Mouse (Mus musculus) kidney, embryonic 15.5 days (tissue): ENCODE results near the gene Csnk1e. TPM values are rescaled to one million over a fixed set of nuclear protein-coding genes. Genes with fewer than 3 reads are reported as not detected.

Experiments
- ATAC-seq: fragments of 200-750 bp; cut with Nextera tagmentation; replicated peaks from 2 replicates; pipeline ENCODE4 v1.8.0; 2017; ENCODE audit warnings: moderate TSS enrichment; ENCODE audit not compliant: low FRiP score
- H3K27ac ChIP-seq: fragments of 300-500 bp; sonication (generic); 2 replicates; pipeline ENCODE4 v1.5.1; 2015; ENCODE audit warnings: mild to moderate bottlenecking, inconsistent platforms
- H3K27me3 ChIP-seq: fragments of 300-500 bp; sonication (generic); 2 replicates; pipeline ENCODE4 v1.6.1; 2015; ENCODE audit warnings: inconsistent platforms
- H3K36me3 ChIP-seq: fragments of 300-500 bp; sonication (generic); 2 replicates; pipeline ENCODE4 v1.6.1; 2015; ENCODE audit warnings: inconsistent platforms
- H3K4me1 ChIP-seq: fragments of 300-500 bp; sonication (generic); 2 replicates; pipeline ENCODE4 v1.6.1; 2015; ENCODE audit warnings: inconsistent platforms
- H3K4me2 ChIP-seq: fragments of 300-500 bp; sonication (generic); 2 replicates; pipeline ENCODE4 v1.6.1; 2015; ENCODE audit warnings: moderate library complexity, mild to moderate bottlenecking, inconsistent platforms
- H3K4me3 ChIP-seq: fragments of 300-500 bp; sonication (generic); replicated peaks from 2 replicates; pipeline ENCODE4 v1.5.1; 2015; ENCODE audit warnings: mild to moderate bottlenecking, inconsistent platforms
- H3K9ac ChIP-seq: fragments of 300-500 bp; sonication (generic); 2 replicates; pipeline ENCODE4 v1.6.1; 2015; ENCODE audit warnings: mild to moderate bottlenecking, inconsistent platforms
- H3K9me3 ChIP-seq: fragments of 300-500 bp; sonication (generic); replicated peaks from 2 replicates; pipeline ENCODE4 v1.6.1; 2016; ENCODE audit warnings: inconsistent platforms
- WGBS: fragments of 180-500 bp; shearing (Covaris S2); methylation state at CpG from one replicate; pipeline ENCODE4 v1.1.7; 2015; ENCODE audit warnings: mixed read lengths; 5-methylcytosine and 5-hydroxymethylcytosine counted together
- polyA plus RNA-seq: library from polyadenylated mRNA; unstranded; fragments of >200 nt; fragmentation: Nextera tagmentation; extraction: Ambion mirVana; gene quantifications from 2 replicates; pipeline ENCODE4 v1.2.1, GENCODE M21; 2015

The Csnk1e gene
- polyA plus RNA-seq, 1 experiment from 2014 or later, result 90.6 TPM

GRCm38 (mm10) chr15:79431925-79432324 lies 23.4 kb downstream of the Csnk1e start:
- Histone ChIP-seq H3K36me3 (peaks cover 96% of the 10 kb centered on the region), H3K9me3 (no peaks in the 10 kb centered on the region), H3K27me3 (no peaks in the 10 kb centered on the region), H3K4me1 (peaks cover 48% of the 10 kb centered on the region), H3K27ac (peak overlapping the region; percentile 79), H3K4me2 (no peak overlapping the region), H3K4me3 (no peak overlapping the region), H3K9ac (no peak overlapping the region)
- WGBS, result 39% methylated on average over 7 of the region's 7 CpGs
- ATAC-seq, result no peak

GRCm38 (mm10) chr15:79430461-79431000 lies 24.8 kb downstream of the Csnk1e start:
- Histone ChIP-seq H3K27me3 (no peaks in the 10 kb centered on the region), H3K9me3 (no peaks in the 10 kb centered on the region), H3K36me3 (peaks cover 97% of the 10 kb centered on the region), H3K4me2 (no peak overlapping the region), H3K9ac (no peak overlapping the region), H3K27ac (no peak overlapping the region), H3K4me3 (no peak overlapping the region), H3K4me1 (peaks cover 38% of the 10 kb centered on the region)
- WGBS, result 75% methylated on average over 10 of the region's 10 CpGs
- no peak for ATAC-seq

GRCm38 (mm10) chr15:79429994-79430393 lies 25.4 kb downstream of the Csnk1e start:
- peaks cover 33% of the 10 kb centered on the region for H3K4me1 ChIP-seq
- peaks cover 97% of the 10 kb centered on the region for H3K36me3 ChIP-seq
- no peaks in the 10 kb centered on the region for H3K9me3 ChIP-seq
- no peak overlapping the region for H3K27ac ChIP-seq
- no peak overlapping the region for H3K4me2 ChIP-seq
- no peaks in the 10 kb centered on the region for H3K27me3 ChIP-seq
- ATAC-seq, result no peak
- H3K4me3 ChIP-seq, result no peak overlapping the region
- no peak overlapping the region for H3K9ac ChIP-seq
- WGBS, result 76% methylated on average over 8 of the region's 9 CpGs

GRCm38 (mm10) chr15:79429527-79429926 lies 25.8 kb downstream of the Csnk1e start:
- peaks cover 28% of the 10 kb centered on the region for H3K4me1 ChIP-seq
- no peak overlapping the region for H3K4me2 ChIP-seq
- H3K27ac ChIP-seq, result no peak overlapping the region
- WGBS, result 71% methylated on average over 12 of the region's 12 CpGs
- H3K4me3 ChIP-seq, result no peak overlapping the region
- ATAC-seq, result no peak
- H3K9ac ChIP-seq, result no peak overlapping the region
- no peaks in the 10 kb centered on the region for H3K9me3 ChIP-seq
- no peaks in the 10 kb centered on the region for H3K27me3 ChIP-seq
- peaks cover 97% of the 10 kb centered on the region for H3K36me3 ChIP-seq

- WGBS, result 79% methylated on average over 4 of the region's 4 CpGs
- ATAC-seq, result no peak
These were observed 26.8 kb downstream of the Csnk1e start for GRCm38 (mm10) chr15:79428616-79429015.

GRCm38 (mm10) chr15:79427516-79427915 lies 27.9 kb downstream of the Csnk1e start:
- Histone ChIP-seq H3K27me3 (no peaks in the 10 kb centered on the region), H3K4me1 (peaks cover 17% of the 10 kb centered on the region), H3K4me2 (no peak overlapping the region), H3K9me3 (no peaks in the 10 kb centered on the region), H3K4me3 (no peak overlapping the region), H3K9ac (no peak overlapping the region), H3K27ac (no peak overlapping the region), H3K36me3 (peaks cover 97% of the 10 kb centered on the region)
- 89% methylated on average over 6 of the region's 6 CpGs for WGBS
- no peak for ATAC-seq

More at GRCm38 (mm10) chr15:79428616-79429015, 26.8 kb downstream of the Csnk1e start:
- Histone ChIP-seq H3K27ac (no peak overlapping the region), H3K9me3 (no peaks in the 10 kb centered on the region), H3K27me3 (no peaks in the 10 kb centered on the region), H3K9ac (no peak overlapping the region), H3K4me1 (peaks cover 28% of the 10 kb centered on the region), H3K36me3 (peaks cover 97% of the 10 kb centered on the region), H3K4me3 (no peak overlapping the region), H3K4me2 (no peak overlapping the region)

- ATAC-seq, result no peak; the same call in 1 of the 2 replicates
- 69% methylated on average over 11 of the region's 11 CpGs for WGBS
These were observed 29.9 kb downstream of the Csnk1e start for GRCm38 (mm10) chr15:79425516-79425915.

GRCm38 (mm10) chr15:79424602-79425001 lies 30.8 kb downstream of the Csnk1e start:
- ATAC-seq, result no peak
- 93% methylated on average over 17 of the region's 17 CpGs for WGBS
- peaks cover 100% of the 10 kb centered on the region for H3K36me3 ChIP-seq
- H3K4me1 ChIP-seq, result 0 out of 2 replicates have a peak, but pooled peaks cover 4% of the 10 kb centered on the region
- no peak overlapping the region for H3K4me2 ChIP-seq
- H3K4me3 ChIP-seq, result no peak overlapping the region
- no peak overlapping the region for H3K27ac ChIP-seq
- no peaks in the 10 kb centered on the region for H3K27me3 ChIP-seq
- H3K9me3 ChIP-seq, result no peaks in the 10 kb centered on the region
- no peak overlapping the region for H3K9ac ChIP-seq

More at GRCm38 (mm10) chr15:79425516-79425915, 29.9 kb downstream of the Csnk1e start:
- Histone ChIP-seq H3K9ac (no peak overlapping the region), H3K4me3 (no peak overlapping the region), H3K27me3 (no peaks in the 10 kb centered on the region), H3K36me3 (peaks cover 98% of the 10 kb centered on the region), H3K4me1 (0 out of 2 replicates have a peak, but pooled peaks cover 7% of the 10 kb centered on the region), H3K4me2 (no peak overlapping the region), H3K27ac (0 out of 2 replicates have a peak overlapping the region, but pooled peaks have one; percentile 5), H3K9me3 (no peaks in the 10 kb centered on the region)

GRCm38 (mm10) chr15:79422715-79423243 lies 32.6 kb downstream of the Csnk1e start:
- WGBS, result 88% methylated on average over 6 of the region's 6 CpGs
- no peak overlapping the region for H3K4me2 ChIP-seq
- 0 out of 2 replicates have a peak, but pooled peaks cover 4% of the 10 kb centered on the region for H3K4me1 ChIP-seq
- no peak overlapping the region for H3K9ac ChIP-seq
- no peak overlapping the region for H3K27ac ChIP-seq
- no peaks in the 10 kb centered on the region for H3K27me3 ChIP-seq
- H3K9me3 ChIP-seq, result no peaks in the 10 kb centered on the region
- no peak overlapping the region for H3K4me3 ChIP-seq
- no peak for ATAC-seq
- peaks cover 98% of the 10 kb centered on the region for H3K36me3 ChIP-seq

- H3K4me1 ChIP-seq, result no peaks in the 10 kb centered on the region
- no peak overlapping the region for H3K9ac ChIP-seq
- H3K9me3 ChIP-seq, result no peaks in the 10 kb centered on the region
- WGBS, result 89% methylated on average over 11 of the region's 11 CpGs
- H3K4me2 ChIP-seq, result no peak overlapping the region
- peaks cover 74% of the 10 kb centered on the region for H3K36me3 ChIP-seq
- no peaks in the 10 kb centered on the region for H3K27me3 ChIP-seq
- ATAC-seq, result no peak
- H3K4me3 ChIP-seq, result no peak overlapping the region
- no peak overlapping the region for H3K27ac ChIP-seq
These were observed 36.7 kb downstream of the Csnk1e start for GRCm38 (mm10) chr15:79418677-79419076.

- Histone ChIP-seq H3K4me2 (no peak overlapping the region), H3K36me3 (peaks cover 70% of the 10 kb centered on the region), H3K9me3 (no peaks in the 10 kb centered on the region), H3K9ac (no peak overlapping the region), H3K27me3 (no peaks in the 10 kb centered on the region), H3K4me3 (no peak overlapping the region), H3K4me1 (no peaks in the 10 kb centered on the region), H3K27ac (no peak overlapping the region)
- WGBS, result 91% methylated on average over 3 of the region's 3 CpGs
- ATAC-seq, result no peak
These were observed 37.1 kb downstream of the Csnk1e start for GRCm38 (mm10) chr15:79418265-79418664.

- WGBS, result 95% methylated on average over 3 of the region's 3 CpGs
- H3K27ac ChIP-seq, result no peak overlapping the region
- H3K27me3 ChIP-seq, result no peaks in the 10 kb centered on the region
- no peaks in the 10 kb centered on the region for H3K9me3 ChIP-seq
- no peak for ATAC-seq
- peaks cover 61% of the 10 kb centered on the region for H3K36me3 ChIP-seq
- H3K4me2 ChIP-seq, result no peak overlapping the region
- H3K4me1 ChIP-seq, result no peaks in the 10 kb centered on the region
- H3K9ac ChIP-seq, result no peak overlapping the region
- no peak overlapping the region for H3K4me3 ChIP-seq
These were observed 38.0 kb downstream of the Csnk1e start for GRCm38 (mm10) chr15:79417379-79417778.
